Mouse (Mus musculus) gastrocnemius, adult 2 months (tissue): ENCODE results near the gene Clasp1. TPM values are rescaled to one million over a fixed set of nuclear protein-coding genes. Genes with fewer than 3 reads are reported as not detected.

Experiments
- DNase-seq: peaks from one replicate; pipeline ENCODE4 v3.0.0; 2022
- H3K27ac ChIP-seq: fragments of 200-600 bp; 2 replicates; pipeline ENCODE4 v1.8.1; 2022; ENCODE audit warnings: mild to moderate bottlenecking
- H3K4me3 ChIP-seq: fragments of 200-600 bp; 2 replicates; pipeline ENCODE4 v1.8.1; 2022; ENCODE audit warnings: mild to moderate bottlenecking, moderate library complexity
- CTCF ChIP-seq: fragments of 200-600 bp; IDR thresholded peaks from 2 replicates; pipeline ENCODE4 v1.8.1; 2022; ENCODE audit warnings: antibody characterized with exemption, mild to moderate bottlenecking, moderate library complexity
- intact Hi-C: fragments of 180-260 bp; cut with DNase I; formaldehyde crosslinking; loops from one replicate; pipeline ENCODE4 v1.15.1; 2025
- total RNA-seq, 2 experiments: library from RNA; stranded (reverse); gene quantifications; 2 replicates each; pipeline ENCODE4 v1.2.3; 2021

Gene Clasp1
- total RNA-seq, 2 experiments from 2014 or later, result 45.9 to 50.5 TPM

DNA sequence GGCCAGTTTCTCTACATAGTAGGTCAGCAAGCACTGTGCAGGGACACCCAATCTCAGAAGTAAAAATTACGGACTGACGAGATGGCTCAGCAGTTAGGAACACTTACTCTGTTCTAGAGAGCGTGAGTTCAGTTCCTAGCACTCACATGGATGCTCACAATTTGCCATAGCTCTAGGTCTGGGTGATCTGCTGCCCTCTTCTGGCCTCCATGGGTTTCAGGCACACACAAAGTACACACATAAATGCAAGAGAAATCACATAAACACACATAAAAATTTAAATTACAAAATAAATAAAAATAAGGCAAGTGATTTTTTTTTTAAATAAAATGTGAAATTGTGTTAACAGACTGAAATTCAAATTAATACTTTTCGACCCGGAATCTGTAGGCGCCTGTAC lies 77.2 kb downstream of the Clasp1 start:
- intact Hi-C loops, result no loop called here
- no peak for DNase-seq
- Histone ChIP-seq H3K27ac (no peak overlapping the region), H3K4me3 (no peak overlapping the region)
- TF ChIP-seq CTCF, result peak; percentile 45

DNA sequence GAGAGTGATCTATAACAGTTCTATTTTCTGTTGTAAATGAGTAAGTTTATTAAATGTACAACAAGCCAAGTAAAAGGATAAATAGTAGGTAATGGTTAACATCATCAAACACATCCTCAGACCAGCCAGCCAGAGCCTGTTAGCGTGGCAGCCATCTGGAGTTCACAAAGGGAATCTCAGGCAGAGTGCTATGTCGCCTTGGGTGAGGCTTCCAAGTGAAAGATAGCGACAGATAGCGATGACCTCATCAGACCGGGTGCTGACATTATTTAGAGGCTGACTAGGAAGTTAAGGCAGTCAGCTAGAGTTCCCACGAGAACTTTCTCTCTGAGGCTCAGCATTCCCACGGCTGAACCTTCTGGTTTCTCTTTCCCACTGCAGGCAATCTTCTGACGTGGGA lies 83.5 kb downstream of the Clasp1 start:
- intact Hi-C loops, result no loop called here
- H3K4me3 ChIP-seq, result no peak overlapping the region
- no peak overlapping the region for H3K27ac ChIP-seq
- no peak for TF ChIP-seq CTCF
- DNase-seq, result no peak

- Histone ChIP-seq H3K4me3 (no peak overlapping the region), H3K27ac (no peak overlapping the region)
- TF ChIP-seq CTCF, result peak; percentile 81
- intact Hi-C loops, result loop anchor here (2.0 to 5.0 kb wide), 3 partner anchors 110 to 155 kb away; partner anchors contain the start of gene Nifk
- DNase-seq, result no peak
Measured at GRCm38 (mm10) chr1:118476919-118477318, 88.1 kb downstream of the Clasp1 start.

DNA sequence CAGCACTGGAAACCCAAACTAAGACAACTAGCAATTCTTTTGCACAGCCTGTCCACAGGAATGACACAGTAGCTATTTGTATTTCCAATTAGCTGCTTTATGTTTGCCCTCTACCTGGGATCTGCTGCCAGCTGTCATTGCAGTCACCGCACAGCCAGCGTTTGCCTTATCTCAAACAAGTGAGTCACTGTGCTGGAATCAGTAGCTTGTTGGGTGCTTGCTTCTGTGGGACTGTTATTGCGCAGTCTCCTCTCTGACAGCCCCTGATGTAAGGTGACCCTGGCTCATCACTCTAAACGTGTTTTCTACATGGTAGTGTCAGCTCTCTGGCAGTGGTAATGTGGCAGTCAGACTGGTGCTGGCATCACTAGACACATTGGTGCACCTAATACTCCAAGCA lies 90.4 kb downstream of the Clasp1 start:
- H3K27ac ChIP-seq, result no peak overlapping the region
- no peak for TF ChIP-seq CTCF
- intact Hi-C loops, result loop anchor here (5.0 kb wide), 2 partner anchors 112 to 157 kb away; partner anchors contain the start of gene Nifk
- no peak overlapping the region for H3K4me3 ChIP-seq
- no peak for DNase-seq

GRCm38 (mm10) chr1:118480484-118481364 lies 91.9 kb downstream of the Clasp1 start:
- no peak for DNase-seq
- intact Hi-C loops, result no loop called here
- Histone ChIP-seq H3K27ac (no peak overlapping the region), H3K4me3 (no peak overlapping the region)
- no peak for TF ChIP-seq CTCF

DNA sequence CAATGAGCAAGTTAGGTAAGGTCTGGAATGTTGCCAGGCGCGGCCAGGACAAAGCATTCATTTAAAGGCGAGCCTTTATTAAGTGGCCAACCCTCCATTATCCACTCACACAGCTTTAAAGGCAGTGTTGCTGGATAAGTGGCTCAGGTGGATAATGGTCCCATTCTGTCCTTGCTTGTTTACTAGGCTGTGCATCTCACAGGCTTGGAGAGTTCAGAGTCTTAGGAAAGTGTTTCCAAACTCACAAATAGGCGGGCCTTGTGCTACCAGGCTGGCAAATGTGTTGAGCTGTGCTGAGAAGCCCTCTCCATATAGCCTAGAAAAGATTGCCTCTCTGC lies 92.5 kb downstream of the Clasp1 start:
- H3K4me3 ChIP-seq, result no peak overlapping the region
- no peak for TF ChIP-seq CTCF
- no peak overlapping the region for H3K27ac ChIP-seq
- intact Hi-C loops, result no loop called here
- no peak for DNase-seq

DNA sequence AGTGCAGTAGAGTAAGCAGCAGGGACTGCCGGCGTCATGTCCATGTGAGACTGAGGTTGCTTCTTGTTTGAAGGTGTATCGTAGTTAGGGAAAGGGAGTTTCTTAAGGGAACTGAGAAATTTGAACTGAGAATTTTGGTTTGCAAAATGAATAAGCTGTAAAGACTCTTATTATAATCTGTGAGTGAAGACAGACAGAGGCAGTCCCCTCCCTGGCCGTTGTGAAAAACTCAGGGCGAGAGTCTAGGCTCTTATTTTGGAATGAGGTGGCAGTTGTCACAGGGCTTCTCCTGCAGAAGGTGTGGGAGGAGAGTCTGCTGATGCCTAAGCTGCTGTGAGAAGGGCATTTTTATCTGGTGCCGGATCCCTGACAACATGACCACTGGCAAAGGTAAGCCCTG lies 92.8 kb downstream of the Clasp1 start:
- intact Hi-C loops, result no loop called here
- no peak for TF ChIP-seq CTCF
- Histone ChIP-seq H3K4me3 (no peak overlapping the region), H3K27ac (no peak overlapping the region)
- DNase-seq, result no peak

DNA sequence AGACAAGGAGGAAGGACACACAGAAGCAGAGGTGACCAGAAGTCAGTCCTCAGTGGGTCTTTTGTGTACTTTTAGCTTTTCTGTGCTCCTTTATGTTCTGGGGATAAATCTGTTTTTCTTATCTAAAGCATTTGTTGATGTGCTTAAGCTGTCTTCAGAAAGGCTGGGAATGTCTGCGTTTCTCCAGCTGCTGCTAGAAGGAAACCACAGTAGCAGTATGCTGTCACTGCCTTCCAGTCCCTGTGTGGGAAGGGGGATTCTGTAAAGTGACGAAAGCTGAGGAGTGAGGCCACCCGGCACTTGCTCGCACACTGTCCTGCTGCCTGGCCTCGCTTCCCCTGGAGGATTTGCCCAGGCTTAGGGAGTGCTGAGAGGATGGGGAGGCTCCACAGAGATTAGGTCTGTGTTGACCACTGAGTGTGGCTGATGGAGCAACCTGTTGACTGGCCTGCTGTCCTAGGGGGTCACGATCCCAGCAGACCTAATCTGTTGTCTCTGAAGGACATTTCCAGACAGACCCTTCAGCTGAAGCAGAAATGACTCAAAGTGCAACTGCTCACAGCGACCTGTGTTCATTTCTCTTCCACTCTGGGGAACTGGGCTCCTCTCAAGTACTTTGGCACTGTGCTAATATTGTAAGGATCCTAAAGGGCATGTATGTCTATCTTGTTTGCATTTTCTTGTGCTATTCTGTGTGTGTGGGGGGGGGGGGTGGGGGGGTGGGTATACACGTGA lies 93.6 kb downstream of the Clasp1 start:
- Histone ChIP-seq H3K4me3 (no peak overlapping the region), H3K27ac (no peak overlapping the region)
- no peak for TF ChIP-seq CTCF
- DNase-seq, result no peak
- intact Hi-C loops, result no loop called here

- intact Hi-C loops, result no loop called here
- TF ChIP-seq CTCF, result no peak
- no peak for DNase-seq
- Histone ChIP-seq H3K27ac (peak overlapping the region; percentile 21; the same call in 1 of the 2 replicates), H3K4me3 (no peak overlapping the region)
Measured at GRCm38 (mm10) chr1:118483504-118484096, 94.7 kb downstream of the Clasp1 start.

DNA sequence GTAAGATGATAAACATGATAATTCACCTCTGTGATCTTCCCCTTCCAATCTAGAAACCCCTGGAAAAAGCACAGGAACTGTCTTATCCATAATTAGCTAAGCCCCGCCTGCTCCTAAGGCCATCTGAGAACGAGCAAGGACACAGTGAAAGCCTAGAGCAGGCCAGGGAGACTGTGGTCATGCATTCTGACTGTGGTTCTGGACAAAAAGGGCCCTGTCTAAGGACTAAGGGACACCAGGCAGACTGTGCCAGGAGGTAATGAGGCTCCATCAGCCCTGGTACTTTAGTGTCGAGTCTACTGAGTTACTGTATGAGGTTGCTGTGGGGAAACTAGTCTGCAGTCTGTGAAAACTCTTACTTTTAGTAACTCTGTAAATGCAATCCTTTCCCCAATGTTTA lies 96.7 kb downstream of the Clasp1 start:
- H3K4me3 ChIP-seq, result no peak overlapping the region
- H3K27ac ChIP-seq, result peak overlapping the region; percentile 21; the same call in 1 of the 2 replicates
- no peak for DNase-seq
- intact Hi-C loops, result no loop called here
- TF ChIP-seq CTCF, result no peak

- Histone ChIP-seq H3K27ac (peak overlapping the region; percentile 21; the same call in 1 of the 2 replicates), H3K4me3 (no peak overlapping the region)
- DNase-seq, result no peak
- intact Hi-C loops, result no loop called here
- no peak for TF ChIP-seq CTCF
Measured at GRCm38 (mm10) chr1:118486021-118486420, 97.2 kb downstream of the Clasp1 start.

DNA sequence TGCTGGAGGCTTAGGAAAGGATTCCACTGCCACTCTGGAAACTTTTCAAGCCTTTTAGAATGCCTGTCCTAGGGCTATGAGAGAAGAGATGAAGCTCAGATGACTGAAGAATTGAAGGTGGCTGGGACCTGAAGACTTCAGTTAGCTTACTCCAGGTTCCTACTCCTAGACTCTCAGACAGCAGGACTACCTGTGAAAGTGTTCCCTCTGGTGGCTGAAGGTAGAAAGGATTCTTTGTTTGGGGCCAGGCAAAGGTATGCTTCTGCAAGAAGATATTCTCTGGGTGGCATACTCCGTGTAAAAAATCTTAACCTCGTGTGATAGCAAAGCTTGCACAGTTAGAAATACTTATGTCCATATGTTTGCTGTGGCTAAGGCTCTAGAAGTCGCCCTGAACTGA lies 104.0 kb downstream of the Clasp1 start:
- intact Hi-C loops, result no loop called here
- no peak for DNase-seq
- peak; percentile 25; the same call in 1 of the 2 replicates for TF ChIP-seq CTCF
- H3K4me3 ChIP-seq, result no peak overlapping the region
- H3K27ac ChIP-seq, result no peak overlapping the region

GRCm38 (mm10) chr1:118494551-118494950 lies 105.7 kb downstream of the Clasp1 start:
- Histone ChIP-seq H3K27ac (no peak overlapping the region), H3K4me3 (no peak overlapping the region)
- DNase-seq, result no peak
- intact Hi-C loops, result no loop called here
- no peak for TF ChIP-seq CTCF
